Mouse (Mus musculus): ENCODE results near the gene Tmem253. TPM values are rescaled to one million over a fixed set of nuclear protein-coding genes. Genes with fewer than 3 reads are reported as not detected.

Tmem253 gene
- 0.66 and 0.96 TPM in 2 replicates for polyA plus RNA-seq (2015; fragmentation: Nextera tagmentation; extraction: Ambion mirVana)

- peak within 1 kb of the TSS; percentile 63 for H3K9ac ChIP-seq (replicated peaks; ENCODE audit: low read depth)
- no peaks in the 10 kb centered on the region for H3K9me3 ChIP-seq (ENCODE audit: low read length)
- H3K27ac ChIP-seq (ENCODE audit: low read length): peak within 1 kb of the TSS; percentile 96
- ATAC-seq (no peak), DNase-seq (ENCODE audit: low spot score) (peak; percentile 45)
- no peaks in the 10 kb centered on the region; the same call in 1 of the 2 replicates for H3K4me1 ChIP-seq (ENCODE audit: insufficient read depth, low read depth, low read length)
- TF ChIP-seq EP300 (IDR thresholded peaks at IDR 0.05) (no peak), CTCF (IDR thresholded peaks at IDR 0.05) (no peak)
- peak within 1 kb of the TSS; percentile 74 for H3K4me2 ChIP-seq (replicated peaks; ENCODE audit: low read depth, low read length)
- H3K36me3 ChIP-seq (ENCODE audit: insufficient read depth, low read length): no peaks in the 10 kb centered on the region
- no peaks in the 10 kb centered on the region for H3K27me3 ChIP-seq (replicated peaks; ENCODE audit: insufficient read depth, low read length)
- 17% methylated on average over 6 of the region's 6 CpGs for WGBS
- H3K4me3 ChIP-seq (ENCODE audit: low read depth, low read length): peak within 1 kb of the TSS; percentile 71
Measured at GRCm38 (mm10) chr14:52015445-52016100, at the start of gene Tmem253. Gene Tmem253 (plus strand): TSS chr14:52015658.

- no peaks in the 10 kb centered on the region for H3K27me3 ChIP-seq (replicated peaks; ENCODE audit: insufficient read depth, low read length)
- H3K9ac ChIP-seq (replicated peaks; ENCODE audit: low read depth): no peak overlapping the region
- H3K36me3 ChIP-seq (ENCODE audit: insufficient read depth, low read length): no peaks in the 10 kb centered on the region
- H3K4me1 ChIP-seq (ENCODE audit: insufficient read depth, low read depth, low read length): no peaks in the 10 kb centered on the region
- H3K27ac ChIP-seq (ENCODE audit: low read length): no peak overlapping the region
- TF ChIP-seq EP300 (IDR thresholded peaks at IDR 0.05) (no peak), CTCF (IDR thresholded peaks at IDR 0.05) (no peak)
- no peak for ATAC-seq
- no peak overlapping the region for H3K4me3 ChIP-seq (ENCODE audit: low read depth, low read length)
- no peaks in the 10 kb centered on the region for H3K9me3 ChIP-seq (ENCODE audit: low read length)
- no peak overlapping the region for H3K4me2 ChIP-seq (replicated peaks; ENCODE audit: low read depth, low read length)
- WGBS: 48% methylated on average over 3 of the region's 3 CpGs
- DNase-seq (ENCODE audit: low spot score): peak; percentile 32
Measured at GRCm38 (mm10) chr14:51967400-51967799, 48.1 kb upstream of the Tmem253 start.

- Histone ChIP-seq H3K4me2 (replicated peaks; ENCODE audit: low read depth, low read length) (no peak overlapping the region), H3K4me1 (ENCODE audit: insufficient read depth, low read depth, low read length) (peaks cover 4% of the 10 kb centered on the region; the same call in 1 of the 2 replicates), H3K27me3 (replicated peaks; ENCODE audit: insufficient read depth, low read length) (no peaks in the 10 kb centered on the region), H3K9ac (replicated peaks; ENCODE audit: low read depth) (no peak overlapping the region), H3K36me3 (ENCODE audit: insufficient read depth, low read length) (no peaks in the 10 kb centered on the region), H3K27ac (ENCODE audit: low read length) (no peak overlapping the region), H3K4me3 (ENCODE audit: low read depth, low read length) (no peak overlapping the region), H3K9me3 (ENCODE audit: low read length) (no peaks in the 10 kb centered on the region)
- no peak for TF ChIP-seq EP300 (IDR thresholded peaks at IDR 0.05)
- no peak for TF ChIP-seq CTCF (IDR thresholded peaks at IDR 0.05)
- DNase-seq (ENCODE audit: low spot score) (no peak), ATAC-seq (no peak)
- WGBS: 70% methylated on average over 3 of the region's 3 CpGs
Measured at GRCm38 (mm10) chr14:51979252-51979651, 36.2 kb upstream of the Tmem253 start.

GRCm38 (mm10) chr14:51983251-51983650 lies 32.2 kb upstream of the Tmem253 start:
- Histone ChIP-seq H3K4me2 (replicated peaks; ENCODE audit: low read depth, low read length) (no peak overlapping the region), H3K4me1 (ENCODE audit: insufficient read depth, low read depth, low read length) (peaks cover 16% of the 10 kb centered on the region; the same call in 1 of the 2 replicates), H3K9me3 (ENCODE audit: low read length) (no peaks in the 10 kb centered on the region), H3K27ac (ENCODE audit: low read length) (no peak overlapping the region), H3K4me3 (ENCODE audit: low read depth, low read length) (no peak overlapping the region), H3K36me3 (ENCODE audit: insufficient read depth, low read length) (no peaks in the 10 kb centered on the region), H3K27me3 (replicated peaks; ENCODE audit: insufficient read depth, low read length) (no peaks in the 10 kb centered on the region), H3K9ac (replicated peaks; ENCODE audit: low read depth) (no peak overlapping the region)
- TF ChIP-seq EP300 (IDR thresholded peaks at IDR 0.05) (no peak), CTCF (IDR thresholded peaks at IDR 0.05) (0 out of 2 replicates have a peak, but pooled peaks have one; percentile 7)
- DNase-seq (ENCODE audit: low spot score): peak; percentile 20
- 59% methylated on average over 4 of the region's 4 CpGs for WGBS
- no peak for ATAC-seq

GRCm38 (mm10) chr14:51983855-51984246 lies 31.6 kb upstream of the Tmem253 start:
- ATAC-seq: no peak
- Histone ChIP-seq H3K4me2 (replicated peaks; ENCODE audit: low read depth, low read length) (peak overlapping the region; percentile 95), H3K4me3 (ENCODE audit: low read depth, low read length) (peak overlapping the region; percentile 64), H3K4me1 (ENCODE audit: insufficient read depth, low read depth, low read length) (peaks cover 16% of the 10 kb centered on the region; the same call in 1 of the 2 replicates), H3K27ac (ENCODE audit: low read length) (no peak overlapping the region), H3K9ac (replicated peaks; ENCODE audit: low read depth) (no peak overlapping the region), H3K36me3 (ENCODE audit: insufficient read depth, low read length) (0 out of 2 replicates have a peak, but pooled peaks cover 3% of the 10 kb centered on the region), H3K27me3 (replicated peaks; ENCODE audit: insufficient read depth, low read length) (no peaks in the 10 kb centered on the region), H3K9me3 (ENCODE audit: low read length) (no peaks in the 10 kb centered on the region)
- 15% methylated on average over 10 of the region's 10 CpGs for WGBS
- TF ChIP-seq EP300 (IDR thresholded peaks at IDR 0.05): no peak
- TF ChIP-seq CTCF (IDR thresholded peaks at IDR 0.05): no peak
- no peak for DNase-seq (ENCODE audit: low spot score)

- Histone ChIP-seq H3K4me1 (ENCODE audit: insufficient read depth, low read depth, low read length) (peaks cover 16% of the 10 kb centered on the region; the same call in 1 of the 2 replicates), H3K36me3 (ENCODE audit: insufficient read depth, low read length) (0 out of 2 replicates have a peak, but pooled peaks cover 6% of the 10 kb centered on the region), H3K4me2 (replicated peaks; ENCODE audit: low read depth, low read length) (peak within 1 kb of the TSS; percentile 95), H3K27ac (ENCODE audit: low read length) (peak within 1 kb of the TSS; percentile 88), H3K9me3 (ENCODE audit: low read length) (no peaks in the 10 kb centered on the region), H3K4me3 (ENCODE audit: low read depth, low read length) (peak within 1 kb of the TSS; percentile 64), H3K27me3 (replicated peaks; ENCODE audit: insufficient read depth, low read length) (no peaks in the 10 kb centered on the region), H3K9ac (replicated peaks; ENCODE audit: low read depth) (peak within 1 kb of the TSS; percentile 64)
- WGBS: under 1% methylated on average over 36 of the region's 74 CpGs
- DNase-seq (ENCODE audit: low spot score) (peak; percentile 76), ATAC-seq (peak; percentile 77)
- TF ChIP-seq CTCF (IDR thresholded peaks at IDR 0.05) (no peak), EP300 (IDR thresholded peaks at IDR 0.05) (no peak)
Measured at GRCm38 (mm10) chr14:51984247-51985231, 30.9 kb upstream of the Tmem253 start, which contains the start of gene Arhgef40. Gene Arhgef40 (plus strand): TSS chr14:51984719.
